ENCODE assay signal across 7 mouse cellular contexts in genomic region chr8:83782832-83783558, GRCm38 (mm10). TPM values are rescaled to one million over a fixed set of nuclear protein-coding genes. Genes with fewer than 3 reads are reported as not detected.
DNase-seq lines count a peak whose midpoint lies in the region; ATAC-seq and TF ChIP-seq lines count a peak whose summit lies in the region.

No protein-coding gene starts in this region.

- H3K9me3 ChIP-seq in embryonic facial prominence, embryonic 13.5 days = no peaks in the 10 kb centered on the region
- H3K9me3 ChIP-seq in limb, embryonic 11.5 days (ENCODE audit: control insufficient read depth, low read length) = no peaks in the 10 kb centered on the region
- no peaks in the 10 kb centered on the region for H3K9me3 ChIP-seq in midbrain, embryonic 14.5 days (ENCODE audit: control insufficient read depth, low read length)

- no peak for TF ChIP-seq POLR2A in heart, adult 2 months (IDR thresholded peaks at IDR 0.05; ENCODE audit: insufficient read depth, low read depth, low read length)
- TF ChIP-seq POLR2A in kidney, adult 2 months (IDR thresholded peaks at IDR 0.05; ENCODE audit: low read depth, low read length) = no peak
- no peak for TF ChIP-seq POLR2A in small intestine, adult 2 months (IDR thresholded peaks at IDR 0.05; ENCODE audit: low read depth, low read length)

- H3K36me3 ChIP-seq in embryonic facial prominence, embryonic 13.5 days = no peaks in the 10 kb centered on the region
- H3K36me3 ChIP-seq in heart, adult 2 months (ENCODE audit: control insufficient read depth, insufficient read depth, low read length) = no peaks in the 10 kb centered on the region
- H3K36me3 ChIP-seq in kidney, adult 2 months (ENCODE audit: control insufficient read depth, insufficient read depth, low read length) = no peaks in the 10 kb centered on the region
- H3K36me3 ChIP-seq in limb, embryonic 11.5 days (ENCODE audit: control insufficient read depth, insufficient read depth, low read length) = no peaks in the 10 kb centered on the region
- H3K36me3 ChIP-seq in midbrain, embryonic 14.5 days (ENCODE audit: control insufficient read depth, insufficient read depth, low read length) = no peaks in the 10 kb centered on the region
- no peaks in the 10 kb centered on the region for H3K36me3 ChIP-seq in small intestine, adult 2 months (ENCODE audit: control insufficient read depth, insufficient read depth, low read length)

- 16% methylated on average over 28 of the region's 28 CpGs for WGBS in embryonic facial prominence, embryonic 13.5 days
- WGBS in heart, adult 2 months = 18% methylated on average over 28 of the region's 28 CpGs
- 18% methylated on average over 28 of the region's 28 CpGs for WGBS in kidney, adult 2 months
- WGBS in limb, embryonic 11.5 days = 16% methylated on average over 28 of the region's 28 CpGs
- WGBS in midbrain, embryonic 14.5 days = 14% methylated on average over 28 of the region's 28 CpGs
- WGBS in small intestine, adult 2 months = 19% methylated on average over 28 of the region's 28 CpGs

- peaks cover 7% of the 10 kb centered on the region; the same call in 1 of the 2 replicates for H3K27me3 ChIP-seq in embryonic facial prominence, embryonic 13.5 days
- H3K27me3 ChIP-seq in heart, adult 2 months (ENCODE audit: control insufficient read depth, insufficient read depth, low read length) = no peaks in the 10 kb centered on the region
- no peaks in the 10 kb centered on the region for H3K27me3 ChIP-seq in kidney, adult 2 months (replicated peaks; ENCODE audit: control insufficient read depth, insufficient read depth, low read length)
- no peaks in the 10 kb centered on the region for H3K27me3 ChIP-seq in limb, embryonic 11.5 days (ENCODE audit: control insufficient read depth, insufficient read depth, low read length)
- H3K27me3 ChIP-seq in midbrain, embryonic 14.5 days (ENCODE audit: control insufficient read depth, insufficient read depth, low read length) = no peaks in the 10 kb centered on the region
- no peaks in the 10 kb centered on the region for H3K27me3 ChIP-seq in small intestine, adult 2 months (ENCODE audit: control insufficient read depth, insufficient read depth, low read length)

- TF ChIP-seq EP300 in heart, adult 2 months (IDR thresholded peaks at IDR 0.05; ENCODE audit: insufficient read depth, low read depth, low read length) = 0 out of 2 replicates have a peak, but pooled peaks have one; percentile 60

- DNase-seq in adrenal gland, postnatal 25 days = peak; percentile 84
- peak; percentile 87 to 91 for DNase-seq in heart, adult 2 months
- DNase-seq in kidney, adult 2 months = peak; percentile 84
- peak; percentile 88 for DNase-seq in limb, embryonic 11.5 days (ENCODE audit: low spot score)
- peak; percentile 91 for DNase-seq in midbrain, embryonic 14.5 days

- H3K4me3 ChIP-seq in embryonic facial prominence, embryonic 13.5 days = no peak overlapping the region; the same call in 1 of the 2 replicates
- H3K4me3 ChIP-seq in heart, adult 2 months = no peak overlapping the region
- H3K4me3 ChIP-seq in kidney, adult 2 months (ENCODE audit: insufficient read depth, low read depth, low read length) = no peak overlapping the region
- no peak overlapping the region for H3K4me3 ChIP-seq in limb, embryonic 11.5 days (ENCODE audit: low read depth, low read length)
- H3K4me3 ChIP-seq in midbrain, embryonic 14.5 days (replicated peaks; ENCODE audit: low read depth, low read length) = 0 out of 2 replicates have a peak overlapping the region, but pooled peaks have one; percentile 19
- H3K4me3 ChIP-seq in small intestine, adult 2 months (ENCODE audit: low read depth, low read length) = no peak overlapping the region

- TF ChIP-seq CTCF in heart, adult 2 months (IDR thresholded peaks at IDR 0.05) = no peak; the same call in 1 of the 2 replicates
- peak; percentile 87 for TF ChIP-seq CTCF in kidney, adult 2 months (conservative IDR thresholded peaks at IDR 0.05; ENCODE audit: insufficient read depth, insufficient read length, low read depth, low read length)
- peak; percentile 91 for TF ChIP-seq CTCF in small intestine, adult 2 months (IDR thresholded peaks at IDR 0.05; ENCODE audit: extremely low read depth, insufficient read length, insufficient replicate concordance, low read depth, low read length)

- intact Hi-C loops in heart, adult 2 months (cut with DNase I) = loop anchor here (1.0 to 2.0 kb wide), 4 partner anchors 59 to 138 kb away; no protein-coding TSS in a partner anchor

- H3K9ac ChIP-seq in embryonic facial prominence, embryonic 13.5 days = no peak overlapping the region
- no peak overlapping the region for H3K9ac ChIP-seq in heart, adult 2 months (ENCODE audit: low read depth, low read length)
- H3K9ac ChIP-seq in limb, embryonic 11.5 days (ENCODE audit: low read length) = no peak overlapping the region
- H3K9ac ChIP-seq in midbrain, embryonic 14.5 days (replicated peaks; ENCODE audit: low read length) = peak overlapping the region; percentile 40

- no peak overlapping the region for H3K27ac ChIP-seq in embryonic facial prominence, embryonic 13.5 days
- no peak overlapping the region for H3K27ac ChIP-seq in heart, adult 2 months
- H3K27ac ChIP-seq in kidney, adult 2 months (ENCODE audit: insufficient read depth, low read depth, low read length) = no peak overlapping the region
- H3K27ac ChIP-seq in limb, embryonic 11.5 days (replicated peaks; ENCODE audit: low read depth, low read length) = no peak overlapping the region
- peak overlapping the region; percentile 54; the same call in 1 of the 2 replicates for H3K27ac ChIP-seq in midbrain, embryonic 14.5 days (replicated peaks; ENCODE audit: low read depth, low read length)
- no peak overlapping the region for H3K27ac ChIP-seq in small intestine, adult 2 months (ENCODE audit: insufficient read depth, low read depth, low read length)

- H3K4me2 ChIP-seq in embryonic facial prominence, embryonic 13.5 days = peak overlapping the region; percentile 42
- peak overlapping the region; percentile 22; the same call in 1 of the 2 replicates for H3K4me2 ChIP-seq in limb, embryonic 11.5 days (ENCODE audit: low read depth, severe bottlenecking)
- H3K4me2 ChIP-seq in midbrain, embryonic 14.5 days (ENCODE audit: low read length) = peak overlapping the region; percentile 46

- no peaks in the 10 kb centered on the region for H3K79me2 ChIP-seq in heart, adult 2 months (replicated peaks; ENCODE audit: control insufficient read depth, insufficient read depth, low read length)

- peaks cover 21% of the 10 kb centered on the region for H3K4me1 ChIP-seq in embryonic facial prominence, embryonic 13.5 days
- H3K4me1 ChIP-seq in heart, adult 2 months (ENCODE audit: control insufficient read depth, insufficient read depth, low read length) = peaks cover 1% of the 10 kb centered on the region; the same call in 1 of the 2 replicates
- no peaks in the 10 kb centered on the region for H3K4me1 ChIP-seq in kidney, adult 2 months (ENCODE audit: control insufficient read depth, insufficient read depth, low read length)
- H3K4me1 ChIP-seq in limb, embryonic 11.5 days (ENCODE audit: control insufficient read depth, insufficient read depth, low read length) = no peaks in the 10 kb centered on the region
- 0 out of 2 replicates have a peak, but pooled peaks cover 2% of the 10 kb centered on the region for H3K4me1 ChIP-seq in midbrain, embryonic 14.5 days (ENCODE audit: control insufficient read depth, insufficient read depth, low read length)
- H3K4me1 ChIP-seq in small intestine, adult 2 months (ENCODE audit: control insufficient read depth, insufficient read depth, insufficient read length, low read length) = peaks cover 7% of the 10 kb centered on the region

- peak; percentile 46; the same call in 1 of the 2 replicates for ATAC-seq in embryonic facial prominence, embryonic 13.5 days (ENCODE audit: insufficient number of reproducible peaks, insufficient read depth, low FRiP score, low TSS enrichment, low read depth)
- ATAC-seq in limb, embryonic 11.5 days (ENCODE audit: insufficient number of reproducible peaks, low FRiP score, low TSS enrichment, low read depth) = peak; percentile 87; the same call in 1 of the 2 replicates
- peak; percentile 80 for ATAC-seq in midbrain, embryonic 14.5 days (ENCODE audit: low FRiP score, low TSS enrichment)

RNA-seq across cellular contexts. Expression of gene Adgre5, which starts 41.9 kb away (rescaled TPM):
- total RNA-seq in adrenal gland, postnatal 25 days (2021) = 28.7 and 40.6 TPM in 2 replicates
- polyA plus RNA-seq in embryonic facial prominence, embryonic 13.5 days (2015; fragmentation: Nextera tagmentation; extraction: Ambion mirVana) = 27.1 and 27.7 TPM in 2 replicates
- total RNA-seq in heart, adult 2 months (2021) = 10 to 100 TPM; 44.6 to 46.4 TPM
- 73.1 and 73.9 TPM in 2 replicates for polyA plus RNA-seq in heart, adult 2 months (2012; rRNA removed)
- 45.1 and 46.6 TPM in 2 replicates for polyA plus RNA-seq in kidney, adult 2 months (2012; rRNA removed)
- polyA plus RNA-seq in limb, embryonic 11.5 days (2014; fragmentation: Nextera tagmentation; extraction: Ambion mirVana) = 24.6 and 26.4 TPM in 2 replicates
- 8.5 and 12.3 TPM in 2 replicates for polyA plus RNA-seq in midbrain, embryonic 14.5 days (2014; fragmentation: Nextera tagmentation; extraction: Ambion mirVana)
- 23.7 and 43.2 TPM in 2 replicates for polyA plus RNA-seq in small intestine, adult 2 months (2012; rRNA removed)
